Mouse (Mus musculus): ENCODE results near the gene Vmn2r83.

DNA sequence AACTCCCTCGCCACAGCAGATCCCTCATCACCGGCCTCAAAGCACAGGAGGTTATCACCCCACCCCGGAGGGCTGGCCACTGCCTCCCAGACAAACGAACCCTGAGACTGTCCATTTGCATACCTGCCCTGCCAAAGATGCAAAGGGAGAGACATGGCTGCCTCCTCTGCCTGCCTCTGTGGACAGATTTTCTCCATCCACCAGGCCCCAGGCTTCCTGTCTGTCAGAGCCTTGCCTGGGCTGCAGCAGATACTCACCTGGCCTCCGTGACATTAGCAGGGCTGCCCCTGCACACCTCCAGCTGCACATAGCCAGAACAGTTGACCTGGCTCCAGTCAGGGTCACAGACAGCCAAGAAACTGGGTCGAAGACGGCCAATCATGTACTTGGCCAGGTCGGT is 61.7 kb downstream of the Vmn2r83 start:
- no peak for TF ChIP-seq POLR2A (IDR thresholded peaks at IDR 0.05; ENCODE audit: control insufficient read depth in 1 of 2, insufficient read depth in 1 of 2, low read depth in 1 of 2, low read length in 2 of 2, poor library complexity in 1 of 2)
- no peak for TF ChIP-seq TBP (IDR thresholded peaks at IDR 0.05; ENCODE audit: low read depth, low read length)
- TF ChIP-seq ETS1 (IDR thresholded peaks at IDR 0.05; ENCODE audit: low read depth, low read length), result no peak
- TF ChIP-seq ZKSCAN1 (IDR thresholded peaks at IDR 0.05; ENCODE audit: low read depth, low read length), result no peak
- no peak for TF ChIP-seq ZMIZ1 (IDR thresholded peaks at IDR 0.05; ENCODE audit: low read depth, low read length)
- TF ChIP-seq SIN3A (IDR thresholded peaks at IDR 0.05; ENCODE audit: low read length), result no peak
- no peak for TF ChIP-seq MXI1 (IDR thresholded peaks at IDR 0.05; ENCODE audit: low read depth, low read length)
- TF ChIP-seq CTCF (IDR thresholded peaks at IDR 0.05 in 2 of 3, conservative IDR thresholded peaks at IDR 0.05 in 1 of 3; ENCODE audit: control insufficient read depth in 1 of 3, insufficient read depth in 1 of 3, low read depth in 2 of 3, low read length in 3 of 3, poor library complexity in 1 of 3, severe bottlenecking in 1 of 3), result no peak
- no peak for TF ChIP-seq RAD21 (IDR thresholded peaks at IDR 0.05; ENCODE audit: low read depth, low read length)
- no peak for TF ChIP-seq EP300 (IDR thresholded peaks at IDR 0.05; ENCODE audit: low read depth in 1 of 2, low read length in 2 of 2)
- no peak for TF ChIP-seq TAL1 (IDR thresholded peaks at IDR 0.05; ENCODE audit: low read length)
- TF ChIP-seq HCFC1 (IDR thresholded peaks at IDR 0.05; ENCODE audit: low read depth, low read length), result no peak
